Mouse (Mus musculus): ENCODE measurements around the gene Cdkl4. TPM values are rescaled to one million over a fixed set of nuclear protein-coding genes. Genes with fewer than 3 reads are reported as not detected.
"Not testable (repeated sequence)": the region's sequence is repeated elsewhere in the genome, so short reads cannot be mapped to it uniquely, and the experiment has no call there.

Gene Cdkl4
- total RNA-seq, 1 experiment from 2014 or later: 0.93 TPM

- not testable (repeated sequence) for ATAC-seq (ENCODE audit: extremely low read depth, insufficient number of reproducible peaks, low FRiP score, poor library complexity, severe bottlenecking)
Measured at GRCm38 (mm10) chr17:80531351-80531750, 46.3 kb downstream of the Cdkl4 start.

- no peak for ATAC-seq (ENCODE audit: extremely low read depth, insufficient number of reproducible peaks, low FRiP score, poor library complexity, severe bottlenecking)
Measured at GRCm38 (mm10) chr17:80523231-80523630, 54.4 kb downstream of the Cdkl4 start.

- ATAC-seq (ENCODE audit: extremely low read depth, insufficient number of reproducible peaks, low FRiP score, poor library complexity, severe bottlenecking): no peak
Measured at GRCm38 (mm10) chr17:80522229-80522556, 55.4 kb downstream of the Cdkl4 start.

- ATAC-seq (ENCODE audit: extremely low read depth, insufficient number of reproducible peaks, low FRiP score, poor library complexity, severe bottlenecking): no peak
Measured at GRCm38 (mm10) chr17:80521521-80522228, 55.9 kb downstream of the Cdkl4 start.

GRCm38 (mm10) chr17:80520537-80520936, 57.1 kb downstream of the Cdkl4 start:
- ATAC-seq (ENCODE audit: extremely low read depth, insufficient number of reproducible peaks, low FRiP score, poor library complexity, severe bottlenecking): no peak

GRCm38 (mm10) chr17:80518811-80519210, 58.8 kb downstream of the Cdkl4 start:
- ATAC-seq (ENCODE audit: extremely low read depth, insufficient number of reproducible peaks, low FRiP score, poor library complexity, severe bottlenecking): no peak

- ATAC-seq (ENCODE audit: extremely low read depth, insufficient number of reproducible peaks, low FRiP score, poor library complexity, severe bottlenecking): no peak
Measured at GRCm38 (mm10) chr17:80517244-80517643, 60.4 kb downstream of the Cdkl4 start.

GRCm38 (mm10) chr17:80515956-80516355, 61.7 kb downstream of the Cdkl4 start:
- no peak for ATAC-seq (ENCODE audit: extremely low read depth, insufficient number of reproducible peaks, low FRiP score, poor library complexity, severe bottlenecking)

GRCm38 (mm10) chr17:80515513-80515912, 62.1 kb downstream of the Cdkl4 start:
- ATAC-seq (ENCODE audit: extremely low read depth, insufficient number of reproducible peaks, low FRiP score, poor library complexity, severe bottlenecking): no peak

- no peak for ATAC-seq (ENCODE audit: extremely low read depth, insufficient number of reproducible peaks, low FRiP score, poor library complexity, severe bottlenecking)
Measured at GRCm38 (mm10) chr17:80513766-80514165, 63.8 kb downstream of the Cdkl4 start.

GRCm38 (mm10) chr17:80510459-80510855, 67.2 kb downstream of the Cdkl4 start:
- ATAC-seq (ENCODE audit: extremely low read depth, insufficient number of reproducible peaks, low FRiP score, poor library complexity, severe bottlenecking): no peak

- ATAC-seq (ENCODE audit: extremely low read depth, insufficient number of reproducible peaks, low FRiP score, poor library complexity, severe bottlenecking): no peak
Measured at GRCm38 (mm10) chr17:80509494-80510458, 67.8 kb downstream of the Cdkl4 start.

GRCm38 (mm10) chr17:80505766-80506165, 71.8 kb downstream of the Cdkl4 start:
- no peak for ATAC-seq (ENCODE audit: extremely low read depth, insufficient number of reproducible peaks, low FRiP score, poor library complexity, severe bottlenecking)

- no peak for ATAC-seq (ENCODE audit: extremely low read depth, insufficient number of reproducible peaks, low FRiP score, poor library complexity, severe bottlenecking)
Measured at GRCm38 (mm10) chr17:80505342-80505741, 72.3 kb downstream of the Cdkl4 start.

- ATAC-seq (ENCODE audit: extremely low read depth, insufficient number of reproducible peaks, low FRiP score, poor library complexity, severe bottlenecking): peak; percentile 34; the same call in 1 of the 2 replicates
Measured at GRCm38 (mm10) chr17:80501805-80502172, 75.8 kb downstream of the Cdkl4 start.

GRCm38 (mm10) chr17:80501037-80501804, 76.4 kb downstream of the Cdkl4 start:
- no peak for ATAC-seq (ENCODE audit: extremely low read depth, insufficient number of reproducible peaks, low FRiP score, poor library complexity, severe bottlenecking)

- no peak for ATAC-seq (ENCODE audit: extremely low read depth, insufficient number of reproducible peaks, low FRiP score, poor library complexity, severe bottlenecking)
Measured at GRCm38 (mm10) chr17:80500025-80500424, 77.6 kb downstream of the Cdkl4 start.

- ATAC-seq (ENCODE audit: extremely low read depth, insufficient number of reproducible peaks, low FRiP score, poor library complexity, severe bottlenecking): peak; percentile 59; the same call in 1 of the 2 replicates
Measured at GRCm38 (mm10) chr17:80498600-80499268, 78.9 kb downstream of the Cdkl4 start.

- ATAC-seq (ENCODE audit: extremely low read depth, insufficient number of reproducible peaks, low FRiP score, poor library complexity, severe bottlenecking): no peak
Measured at GRCm38 (mm10) chr17:80497183-80497601, 80.4 kb downstream of the Cdkl4 start.
